Mouse (Mus musculus) mammary gland, adult 2 months (tissue): Measurements from ENCODE around the gene Krt10. TPM values are rescaled to one million over a fixed set of nuclear protein-coding genes. Genes with fewer than 3 reads are reported as not detected.

Experiments
- polyA plus RNA-seq: library from polyadenylated mRNA; depleted of rRNA; stranded (reverse); fragments of >200 nt; gene quantifications from 2 replicates; pipeline ENCODE4 v1.2.3, GENCODE M21; 2012; ENCODE audit warnings: low replicate concordance; rRNA removed

Krt10 gene
- polyA plus RNA-seq, result 2.3 and 24.1 TPM in 2 replicates

DNA sequence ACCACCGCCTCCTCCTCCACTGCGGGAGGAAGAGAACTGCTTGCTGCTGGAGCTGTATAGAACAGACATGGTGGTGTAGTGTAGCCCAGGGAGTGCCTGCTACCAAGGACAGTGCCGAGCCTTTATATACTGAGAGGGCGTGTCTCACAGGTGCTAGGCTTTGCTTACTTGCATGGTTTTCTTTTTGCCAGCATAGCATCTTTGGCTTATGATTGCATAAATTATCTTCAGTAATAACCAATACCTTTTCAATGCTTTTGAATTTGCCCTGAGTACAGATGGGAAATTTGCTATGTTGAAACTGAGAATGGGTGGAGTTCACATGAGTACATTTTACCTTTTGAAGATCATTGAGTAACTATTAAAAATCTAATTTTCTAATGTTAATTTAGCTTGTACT is at the start of gene Krt10:
Gene Krt10, minus strand, starts transcription at position 101 of the 400 bp plus-strand sequence.

DNA sequence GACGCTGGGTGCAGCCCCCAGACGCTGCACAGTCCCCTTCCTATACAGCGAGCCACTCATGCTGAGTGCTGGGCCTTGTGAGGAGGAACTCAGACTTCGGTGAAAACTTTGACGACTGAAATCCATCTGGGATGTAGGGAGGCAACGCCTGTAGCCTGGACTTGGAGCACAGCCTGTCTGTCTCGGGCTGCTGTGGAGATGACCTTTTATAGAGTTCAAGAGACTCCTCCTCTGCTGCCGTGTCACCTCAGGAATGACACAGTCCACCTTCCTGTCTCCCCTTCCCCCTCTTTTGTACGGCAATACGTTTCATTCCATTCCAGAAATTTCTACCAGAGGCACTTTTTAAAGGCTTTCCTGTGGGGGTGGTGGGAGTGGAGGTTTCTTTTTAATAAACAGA is 48.8 kb upstream of the Krt10 start, which contains the start of gene Krt20:
Gene Krt20, minus strand, starts transcription at position 179 of the 400 bp plus-strand sequence.

DNA sequence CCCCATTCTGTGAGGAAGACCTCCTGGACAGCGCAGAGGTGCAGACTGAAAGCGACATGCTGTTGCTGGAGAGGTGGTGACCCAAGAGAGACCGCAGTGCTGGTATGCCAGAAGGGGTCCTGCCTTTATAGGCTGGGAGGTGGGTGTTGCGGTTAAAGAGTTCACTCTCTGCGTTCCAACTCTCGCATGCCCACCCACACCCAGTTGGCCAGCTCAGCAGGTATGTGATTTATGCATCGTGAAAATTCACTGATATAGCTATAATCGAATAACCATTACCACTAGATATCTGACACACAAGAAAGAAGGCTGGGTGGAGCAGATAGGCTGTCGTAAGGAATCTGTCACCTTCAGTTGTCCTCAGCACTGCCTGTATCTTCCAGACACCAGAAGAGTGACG is 33.0 kb upstream of the Krt10 start, which contains the start of gene Krt12:
Gene Krt12, minus strand, starts transcription at position 101 of the 400 bp plus-strand sequence.

DNA sequence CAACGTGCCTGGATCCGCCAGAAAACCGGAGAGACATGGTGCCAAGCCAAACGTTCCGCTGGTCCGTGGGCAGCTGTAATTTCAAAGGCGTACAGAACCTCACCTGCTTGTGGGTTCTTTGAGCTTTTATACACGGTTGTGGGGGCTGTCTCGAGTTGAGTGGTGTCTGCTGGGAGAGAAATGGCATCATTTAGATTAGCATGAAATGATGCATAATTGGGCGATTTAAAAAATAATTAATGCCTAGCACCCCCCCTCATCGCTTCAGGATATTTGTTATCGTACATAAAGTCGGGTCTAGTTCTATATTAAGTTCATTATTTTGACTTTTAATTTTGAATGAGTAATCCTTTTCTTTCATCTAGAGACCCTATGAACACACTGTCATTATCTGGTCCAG is 14.4 kb downstream of the Krt10 start, which contains the start of gene Krt28:
Gene Krt28, minus strand, starts transcription at position 101 of the 400 bp plus-strand sequence.

DNA sequence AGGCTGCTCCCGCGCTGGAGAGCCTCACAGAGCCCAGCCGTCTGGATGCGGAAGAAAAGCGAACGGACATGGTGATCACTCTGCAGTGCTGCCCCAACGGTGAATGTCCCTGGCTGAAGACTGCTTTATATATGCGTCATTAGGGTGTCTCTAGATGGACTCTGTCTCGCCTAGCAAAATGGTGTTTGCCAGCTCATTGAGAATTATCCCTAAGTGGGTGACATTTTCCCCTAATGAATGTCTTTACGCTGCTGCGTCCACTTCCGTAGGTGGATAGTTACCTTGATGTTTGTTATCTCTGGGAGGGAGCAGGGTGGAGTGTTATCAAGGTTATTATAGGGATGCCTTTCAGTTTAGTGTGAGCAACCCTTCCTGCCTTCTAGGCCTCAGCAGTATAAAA is 38.2 kb downstream of the Krt10 start, which contains the start of gene Krt27:
Gene Krt27, minus strand, starts transcription at position 101 of the 400 bp plus-strand sequence.

DNA sequence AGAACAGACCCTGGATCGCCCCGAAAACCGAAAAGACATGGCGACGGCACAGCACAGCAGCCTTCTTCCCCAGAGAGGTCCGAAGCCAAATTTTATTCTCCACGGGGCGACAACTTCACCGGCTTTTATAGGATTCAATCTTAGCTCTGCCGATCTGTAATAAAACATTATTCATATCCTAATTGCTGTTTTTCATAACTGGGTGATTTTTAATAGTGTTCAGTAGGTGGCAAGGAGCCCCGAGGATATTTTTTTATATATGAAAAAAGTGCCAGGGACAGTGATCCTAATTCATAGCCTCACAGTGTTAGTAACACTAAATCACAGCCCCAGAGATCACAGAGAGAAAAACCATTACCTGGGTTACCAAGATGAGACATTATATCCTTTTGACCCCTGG is 51.3 kb downstream of the Krt10 start, which contains the start of gene Krt26:
Gene Krt26, minus strand, starts transcription at position 101 of the 400 bp plus-strand sequence.

Other genes with a start within 250 kb of the Krt10 start
- 92.7 and 174 TPM in 2 replicates for gene Ccr7, start 234.3 kb downstream of the Krt10 start, polyA plus RNA-seq
- gene Smarce1, start 158.3 kb downstream of the Krt10 start, polyA plus RNA-seq, result 14.3 and 17.3 TPM in 2 replicates
- 0.32 and 0.82 TPM in 2 replicates for gene Krt222, start 145.3 kb downstream of the Krt10 start, polyA plus RNA-seq
- gene Krt24, start 104.1 kb downstream of the Krt10 start, polyA plus RNA-seq, result 0.17 TPM in 1 of 2 replicates, not detected in the other
- not detected in 2 replicates for gene Krt25, start 66.4 kb downstream of the Krt10 start, polyA plus RNA-seq
- gene Krt26, start 51.4 kb downstream of the Krt10 start, polyA plus RNA-seq, result not detected in 2 replicates
- not detected in 2 replicates for gene Krt27, start 38.3 kb downstream of the Krt10 start, polyA plus RNA-seq
- not detected in 2 replicates for gene Krt28, start 14.5 kb downstream of the Krt10 start, polyA plus RNA-seq
- not detected in 2 replicates for gene Krt12, start 32.9 kb upstream of the Krt10 start, polyA plus RNA-seq
- 0.13 and 0.25 TPM in 2 replicates for gene Krt20, start 48.8 kb upstream of the Krt10 start, polyA plus RNA-seq
- gene Krt23, start 103.8 kb upstream of the Krt10 start, polyA plus RNA-seq, result 2.8 and 3.9 TPM in 2 replicates
- gene Krt39, start 132.0 kb upstream of the Krt10 start, polyA plus RNA-seq, result not detected in 2 replicates
- not detected in 2 replicates for gene Krt40, start 153.8 kb upstream of the Krt10 start, polyA plus RNA-seq
- not detected in 2 replicates for gene Krtap3-3, start 161.5 kb upstream of the Krt10 start, polyA plus RNA-seq
- gene Krtap3-2, start 167.5 kb upstream of the Krt10 start, polyA plus RNA-seq, result 0.43 and 2.2 TPM in 2 replicates
- not detected in 2 replicates for gene Gm11939, start 170.1 kb upstream of the Krt10 start, polyA plus RNA-seq
- not detected in 2 replicates for gene Krtap3-1, start 177.3 kb upstream of the Krt10 start, polyA plus RNA-seq
- gene Krtap1-5, start 191.7 kb upstream of the Krt10 start, polyA plus RNA-seq, result not detected in 2 replicates
- not detected in 2 replicates for gene Krtap1-4, start 194.3 kb upstream of the Krt10 start, polyA plus RNA-seq
- gene Krtap1-3, start 202.0 kb upstream of the Krt10 start, polyA plus RNA-seq, result not detected in 2 replicates
- gene Krtap9-3, start 208.7 kb upstream of the Krt10 start, polyA plus RNA-seq, result not detected in 2 replicates
- gene Gm11938, start 213.9 kb upstream of the Krt10 start, polyA plus RNA-seq, result not detected in 2 replicates
- not detected in 2 replicates for gene Gm11937, start 220.8 kb upstream of the Krt10 start, polyA plus RNA-seq
- gene Krtap2-4, start 225.5 kb upstream of the Krt10 start, polyA plus RNA-seq, result not detected in 2 replicates
- not detected in 2 replicates for gene Gm11562, start 231.1 kb upstream of the Krt10 start, polyA plus RNA-seq
- not detected in 2 replicates for gene Krtap4-1, start 238.9 kb upstream of the Krt10 start, polyA plus RNA-seq
- not detected in 2 replicates for gene Krtap4-2, start 245.7 kb upstream of the Krt10 start, polyA plus RNA-seq